Mouse (Mus musculus) heart, adult 9 months (tissue): ENCODE results near the gene Ttc9b.
"Not testable (repeated sequence)": the region's sequence is repeated elsewhere in the genome, so short reads cannot be mapped to it uniquely, and the experiment has no call there.

Experiments
- DNase-seq, 2 experiments: peaks; one replicate each; pipeline ENCODE4 v3.0.0; 2022; ENCODE audit warnings: low spot score in 2 of 2

Gene Ttc9b

DNA sequence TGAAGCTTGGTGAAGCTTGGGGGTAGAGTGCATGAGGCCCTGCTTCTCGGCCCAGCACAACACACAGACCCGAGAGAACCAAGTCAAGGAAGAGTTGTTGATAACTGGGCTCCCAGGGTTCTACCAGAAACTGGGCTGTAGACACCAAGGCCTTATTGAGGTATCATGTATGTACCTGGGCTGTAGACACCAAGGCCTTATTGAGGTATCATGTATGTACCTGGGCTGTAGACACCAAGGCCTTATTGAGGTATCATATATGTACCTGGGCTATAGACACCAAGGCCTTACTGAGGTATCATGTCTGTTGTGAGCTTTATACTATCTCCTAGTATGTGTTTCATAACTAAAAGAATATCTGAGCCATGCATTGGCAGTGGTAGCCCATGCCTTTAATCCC is 18.6 kb upstream of the Ttc9b start:
- DNase-seq, result not testable (repeated sequence)

DNA sequence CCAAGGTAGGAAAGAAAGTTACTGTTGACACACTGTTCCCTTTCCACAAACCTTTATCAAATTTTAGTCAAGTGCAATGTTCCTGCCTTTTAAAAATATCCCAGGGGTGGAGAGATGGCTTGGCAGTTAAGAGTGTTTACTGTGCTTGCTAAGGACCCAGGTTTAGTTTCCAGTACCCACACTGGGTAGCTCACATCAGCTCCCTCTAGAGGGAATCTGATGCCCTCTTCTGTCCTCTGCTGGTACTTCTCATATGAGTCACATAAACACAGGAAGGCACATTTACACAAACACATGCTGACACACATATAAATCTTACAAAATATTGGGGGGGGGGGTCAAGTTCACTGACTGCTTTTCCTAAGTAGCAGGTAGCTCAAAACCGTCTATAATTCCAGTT is 9.2 kb upstream of the Ttc9b start:
- no peak for DNase-seq

DNA sequence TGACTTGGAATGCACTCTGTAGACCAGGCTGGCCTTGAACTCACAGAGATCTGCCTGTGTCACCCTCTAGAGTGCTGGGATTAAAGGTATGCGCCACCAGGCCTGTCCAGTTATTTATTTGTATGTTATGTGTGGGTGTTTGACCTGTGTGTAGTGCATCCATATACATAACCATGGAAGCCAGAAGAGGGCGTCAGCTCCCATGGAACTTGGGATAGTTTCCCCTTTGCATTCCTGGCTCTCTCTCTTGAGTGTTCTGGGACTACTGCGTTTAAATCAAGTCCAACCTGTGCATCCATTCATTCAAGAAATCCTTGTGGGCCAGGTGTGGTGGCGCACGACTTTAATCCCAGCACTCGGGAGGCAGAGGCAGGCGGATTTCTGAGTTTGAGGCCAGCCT is 7.2 kb upstream of the Ttc9b start:
- no peak for DNase-seq

DNA sequence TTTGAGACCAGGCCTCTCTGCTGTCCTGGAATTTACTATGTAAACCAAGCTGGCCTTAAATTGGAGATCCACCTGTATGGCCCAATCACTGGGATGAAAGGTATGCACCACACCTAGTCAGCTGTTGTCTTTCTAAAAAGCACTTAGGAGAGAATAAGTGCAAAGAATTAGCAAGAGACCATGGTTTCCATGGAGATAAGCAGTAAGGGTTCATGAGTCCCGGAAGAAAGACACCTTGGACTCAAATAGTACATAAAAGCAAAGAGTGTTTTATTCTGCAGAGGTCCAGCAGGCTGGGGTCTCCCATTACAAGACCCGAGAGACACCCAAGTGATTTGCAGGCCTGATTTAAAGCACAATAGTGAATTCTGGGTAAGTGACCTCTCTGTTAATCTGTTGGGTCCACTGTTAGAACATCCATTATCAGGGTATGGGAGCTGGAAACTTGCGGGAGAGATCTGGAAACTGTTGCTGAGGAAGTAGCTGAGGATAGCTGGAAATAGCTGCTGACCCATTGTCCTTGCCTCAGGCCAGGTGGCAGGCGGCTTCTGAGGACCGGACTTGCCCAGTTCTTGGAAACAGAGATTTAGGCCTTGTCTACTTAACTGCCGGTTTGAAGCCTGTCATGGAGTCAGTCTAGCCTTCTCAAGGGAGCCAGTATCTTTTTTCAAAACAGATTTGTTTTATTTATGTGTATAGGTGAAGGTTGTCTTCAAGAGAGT is 6.3 kb upstream of the Ttc9b start:
- DNase-seq, result no peak

DNA sequence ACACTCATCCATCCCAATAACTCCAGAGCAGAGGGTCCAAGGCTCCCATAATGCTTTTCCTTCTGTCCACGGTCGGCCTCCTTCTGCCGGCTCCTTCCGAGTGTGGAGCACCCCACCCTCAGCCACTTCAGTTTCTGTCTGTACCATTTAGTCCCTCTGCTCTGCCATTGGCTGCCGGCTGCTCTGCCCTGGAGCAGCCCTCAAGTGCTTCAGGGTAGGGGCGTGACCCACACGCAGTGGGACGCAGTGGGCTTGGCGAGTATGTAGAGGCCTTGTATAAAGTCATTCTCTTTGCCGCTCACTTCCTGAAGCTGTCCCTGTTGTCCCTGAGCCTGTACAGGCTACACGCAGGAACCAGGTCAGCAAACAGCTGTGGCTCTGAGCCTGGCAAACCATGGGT is 4.0 kb upstream of the Ttc9b start:
- DNase-seq, result no peak

DNA sequence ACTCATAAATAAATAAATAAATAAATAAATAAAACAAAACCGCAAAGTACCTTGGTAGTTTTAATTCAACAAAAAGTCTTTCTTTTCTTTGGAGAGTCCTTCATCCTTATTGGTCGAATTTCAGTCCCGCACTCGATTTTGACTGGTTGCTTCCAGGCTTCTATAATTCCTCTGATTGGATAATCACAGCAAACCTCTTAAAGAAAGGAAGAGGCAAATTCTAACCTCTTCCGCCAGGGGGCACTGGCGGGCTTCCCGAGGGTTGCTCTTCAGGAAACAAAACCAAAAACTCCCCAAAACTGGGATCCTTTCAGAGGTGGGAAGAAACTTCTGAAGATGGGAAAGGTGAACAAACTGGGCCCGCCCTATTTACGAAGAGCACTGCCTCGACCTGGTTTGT is 2.8 kb upstream of the Ttc9b start:
- peak; percentile 41 to 62 for DNase-seq

DNA sequence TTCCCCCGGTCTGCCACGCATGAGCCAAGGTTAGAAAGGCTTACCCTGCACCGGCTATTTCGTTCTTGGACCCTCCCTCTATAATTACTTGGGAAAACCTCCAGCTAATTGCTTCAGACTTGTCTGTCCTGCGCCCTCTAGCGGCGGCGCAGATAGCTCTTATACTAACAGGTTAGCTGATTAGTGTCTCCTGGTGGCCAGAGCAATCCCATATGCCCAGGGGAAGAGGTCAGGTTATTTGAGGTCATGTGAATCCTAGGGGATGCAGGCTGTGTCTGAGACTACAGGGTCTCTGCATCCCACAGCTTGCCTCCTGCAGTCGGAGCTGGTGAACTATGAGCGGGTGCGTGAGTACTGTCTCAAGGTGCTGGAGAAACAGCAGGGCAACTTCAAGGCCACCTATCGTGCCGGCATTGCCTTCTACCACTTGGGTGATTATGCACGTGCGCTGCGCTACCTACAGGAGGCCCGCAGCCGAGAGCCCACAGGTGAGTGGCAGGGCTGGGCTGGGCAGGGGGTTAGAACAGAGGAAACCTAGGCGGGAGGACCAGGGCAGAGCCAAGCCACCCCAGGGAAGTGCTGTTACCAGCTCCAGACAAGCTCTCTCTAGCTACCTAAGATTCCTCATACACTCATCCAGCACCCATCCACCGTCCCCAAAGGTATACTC is 1.0 kb downstream of the Ttc9b start:
- no peak for DNase-seq

DNA sequence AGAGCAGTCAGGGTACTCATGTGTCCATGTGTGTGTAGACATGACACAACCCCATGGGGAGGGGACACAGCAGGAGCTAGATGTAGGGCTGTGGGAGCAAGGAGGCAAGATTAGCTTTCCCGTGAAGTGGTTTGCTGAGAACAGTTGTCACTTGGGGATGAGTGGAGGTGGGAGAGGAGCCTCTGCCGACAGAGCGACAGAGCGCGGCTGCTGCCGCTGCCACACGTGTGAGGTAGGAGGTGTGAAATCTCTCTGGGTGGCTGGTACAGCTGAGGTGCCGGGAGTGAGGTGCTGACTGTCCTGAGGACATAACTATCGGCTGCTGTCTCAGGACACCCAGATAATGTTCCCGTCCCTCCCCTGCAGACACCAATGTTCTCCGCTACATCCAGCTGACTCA is 1.8 kb downstream of the Ttc9b start:
- no peak for DNase-seq

DNA sequence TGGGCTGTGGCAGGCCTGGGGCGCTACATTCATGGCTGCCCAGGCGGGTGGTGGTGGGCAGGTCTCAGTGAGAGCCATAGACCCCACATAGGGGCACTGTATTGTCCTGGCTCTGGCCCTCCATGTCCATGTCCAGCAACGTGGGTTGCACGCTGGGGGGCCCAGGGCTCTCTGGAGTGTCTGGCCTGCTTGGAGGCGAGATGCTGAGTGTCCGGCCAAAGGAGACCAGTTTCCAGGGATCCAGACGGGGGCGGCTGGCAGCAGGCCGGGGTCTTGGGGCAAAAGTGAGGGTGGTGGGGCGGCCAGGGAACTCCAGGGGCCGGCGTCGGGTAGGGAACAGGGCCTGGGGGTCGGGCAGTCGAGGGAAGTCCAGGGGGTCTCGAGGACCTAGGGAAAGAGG is 2.9 kb downstream of the Ttc9b start:
- DNase-seq, result no peak

DNA sequence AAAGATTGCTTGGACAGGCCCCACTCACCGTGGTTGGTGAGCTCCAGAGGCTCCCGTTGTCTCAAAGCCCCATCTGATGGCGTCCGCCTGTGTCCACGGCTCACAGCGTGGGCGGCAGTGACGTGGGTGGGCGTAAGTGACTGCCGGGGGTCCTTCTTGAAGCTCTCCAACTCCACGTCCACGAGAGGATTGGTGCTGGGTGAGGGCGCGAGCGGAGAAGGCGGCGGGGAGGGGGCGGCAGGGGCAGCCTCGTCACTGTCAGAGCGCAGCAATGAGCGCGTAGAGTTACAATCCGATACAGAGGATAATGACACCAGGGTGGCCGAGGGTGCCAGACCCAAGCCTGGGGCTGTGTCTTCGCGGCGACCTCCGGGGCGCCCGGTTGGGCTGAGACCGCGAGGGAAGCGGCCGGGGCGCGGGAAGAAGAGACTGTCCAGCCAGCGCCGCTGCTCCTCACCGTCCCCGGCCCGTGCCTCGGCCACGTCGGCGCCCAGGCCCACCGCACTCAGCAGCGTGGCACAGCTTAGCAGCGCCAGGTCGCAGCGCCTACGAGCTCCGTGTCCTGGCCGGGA is 4.2 kb downstream of the Ttc9b start:
- DNase-seq, result no peak

DNA sequence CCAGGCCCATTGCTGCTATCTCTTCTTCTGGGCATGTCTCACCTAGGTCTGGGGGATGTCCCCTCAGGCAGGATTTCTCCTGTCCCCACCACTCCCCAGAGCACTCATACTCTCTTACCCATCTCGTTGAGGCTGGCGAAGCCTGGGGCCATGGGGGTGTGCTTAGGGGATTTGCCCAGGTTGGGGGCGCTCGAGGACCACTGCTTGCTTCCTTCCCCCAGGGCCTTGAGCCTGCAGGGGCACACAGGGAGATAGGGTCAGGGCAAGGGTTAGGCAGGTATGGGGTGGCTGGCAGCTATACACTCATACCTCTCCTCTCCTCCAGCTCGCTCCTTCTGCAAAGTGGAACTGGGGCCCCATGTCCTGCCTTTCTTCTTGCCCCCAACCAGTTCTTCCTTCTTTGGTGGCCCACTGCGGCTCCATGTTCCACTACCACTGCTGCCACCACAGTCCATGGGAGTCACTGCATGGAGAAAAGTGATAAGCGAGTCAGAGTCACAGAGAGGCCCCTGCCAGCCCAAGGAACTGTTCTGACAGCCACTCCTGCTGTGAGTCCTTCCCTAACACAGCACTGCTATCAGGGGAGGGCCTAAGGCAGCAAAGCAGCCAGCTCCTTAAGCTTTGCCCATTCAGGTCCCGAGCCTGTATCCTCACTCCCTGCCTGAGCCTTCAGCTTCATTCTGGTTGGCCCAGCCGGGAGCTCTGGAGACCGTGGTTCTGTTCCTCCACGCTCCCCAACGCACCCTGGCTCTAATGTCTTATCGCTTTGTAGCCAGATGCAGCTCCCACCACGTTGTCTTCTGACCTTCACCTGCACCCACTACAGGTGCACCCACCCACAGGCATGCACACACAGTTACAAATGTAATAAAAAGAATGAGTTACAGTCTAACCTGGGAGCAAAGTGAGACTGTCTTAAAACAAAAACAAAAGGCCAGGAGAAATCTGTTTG is 5.3 kb downstream of the Ttc9b start:
- no peak for DNase-seq

DNA sequence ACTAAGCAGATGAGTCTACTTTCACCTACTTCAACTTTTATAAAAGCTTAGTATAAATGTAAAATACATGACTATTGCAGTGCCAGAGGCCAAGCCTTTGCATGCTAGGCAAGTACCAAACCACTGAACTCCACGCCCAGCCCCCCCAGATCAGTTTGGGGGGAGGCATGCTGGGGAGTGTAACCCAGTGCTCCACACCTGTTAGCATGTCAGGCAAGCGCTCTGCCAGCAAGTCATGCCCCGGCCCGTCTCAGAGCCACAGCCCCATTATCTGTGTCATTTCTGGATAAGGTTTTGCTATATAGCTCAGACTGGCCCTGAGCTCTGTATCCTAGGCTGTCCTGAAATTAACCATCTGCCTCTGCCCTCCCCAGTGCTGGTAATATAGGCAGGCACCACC is 8.3 kb downstream of the Ttc9b start:
- DNase-seq, result no peak

DNA sequence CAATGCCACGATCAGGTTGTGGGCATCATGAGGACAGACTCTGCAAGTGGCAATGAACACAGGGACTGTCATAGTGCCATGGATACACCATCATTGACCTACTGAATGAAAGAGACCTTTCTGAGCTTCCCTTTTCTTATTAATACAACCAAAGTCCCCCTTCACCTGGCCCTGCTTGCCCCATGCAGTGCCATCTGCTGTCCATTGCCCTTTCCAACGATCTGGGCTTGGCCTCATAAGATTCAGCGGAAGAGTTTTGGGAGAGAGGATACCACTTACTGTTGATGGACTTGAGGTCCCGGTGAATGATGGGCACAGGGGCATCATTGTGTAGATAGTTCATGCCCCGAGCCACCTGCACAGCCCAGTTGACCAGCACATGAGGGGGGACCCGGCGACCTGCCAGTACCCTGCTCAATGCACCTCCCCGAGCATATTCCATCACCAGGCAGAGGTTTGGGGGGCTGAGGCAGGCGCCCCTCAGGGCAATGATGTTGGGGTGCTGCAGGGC is 19.4 kb downstream of the Ttc9b start:
- no peak for DNase-seq

DNA sequence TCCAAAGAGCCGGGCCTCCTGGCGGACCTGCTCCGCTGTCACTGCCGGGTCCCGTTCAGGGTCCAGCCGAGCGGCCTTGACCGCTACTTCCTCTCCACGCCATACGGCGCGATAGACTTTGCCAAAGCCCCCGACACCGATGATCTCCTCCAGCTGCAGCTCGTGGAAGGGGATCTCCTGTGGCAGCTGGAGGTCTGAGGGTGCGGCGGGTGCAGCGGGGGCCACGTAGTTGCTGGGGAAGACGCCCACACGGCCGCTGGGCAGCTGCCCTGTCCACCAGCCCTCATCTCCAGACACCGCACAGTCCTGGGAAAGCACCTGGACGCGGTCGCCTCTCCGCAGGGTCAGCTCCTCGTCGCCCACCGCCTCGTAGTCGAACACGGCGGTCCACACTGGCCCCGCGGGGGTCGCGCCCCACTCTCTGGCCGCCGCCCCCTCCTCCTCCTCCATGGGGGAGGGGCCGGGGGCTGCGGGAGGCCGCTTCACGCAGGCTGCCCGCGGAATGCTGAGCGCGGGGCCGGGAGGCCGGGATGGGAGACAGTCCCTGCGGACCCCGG is 19.9 kb downstream of the Ttc9b start:
- DNase-seq, result peak in 1 of 2 experiments; percentile 16

DNA sequence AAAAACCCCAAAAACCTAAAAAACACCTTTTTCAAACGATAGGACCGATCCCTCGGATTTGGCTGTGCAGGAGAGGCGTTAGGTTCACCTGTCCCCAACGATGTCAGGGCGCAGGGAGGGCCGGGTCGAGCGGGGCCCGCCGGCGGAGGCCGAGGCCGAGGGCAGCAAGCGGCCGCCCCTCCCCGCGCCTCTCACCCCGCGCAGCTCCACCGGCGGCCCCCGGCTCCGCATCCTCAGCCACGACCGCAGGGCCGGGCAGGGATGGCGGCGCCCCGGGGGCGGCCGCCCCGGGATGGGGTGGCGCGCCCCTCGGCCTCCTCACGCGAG is 20.4 kb downstream of the Ttc9b start:
- no peak for DNase-seq

DNA sequence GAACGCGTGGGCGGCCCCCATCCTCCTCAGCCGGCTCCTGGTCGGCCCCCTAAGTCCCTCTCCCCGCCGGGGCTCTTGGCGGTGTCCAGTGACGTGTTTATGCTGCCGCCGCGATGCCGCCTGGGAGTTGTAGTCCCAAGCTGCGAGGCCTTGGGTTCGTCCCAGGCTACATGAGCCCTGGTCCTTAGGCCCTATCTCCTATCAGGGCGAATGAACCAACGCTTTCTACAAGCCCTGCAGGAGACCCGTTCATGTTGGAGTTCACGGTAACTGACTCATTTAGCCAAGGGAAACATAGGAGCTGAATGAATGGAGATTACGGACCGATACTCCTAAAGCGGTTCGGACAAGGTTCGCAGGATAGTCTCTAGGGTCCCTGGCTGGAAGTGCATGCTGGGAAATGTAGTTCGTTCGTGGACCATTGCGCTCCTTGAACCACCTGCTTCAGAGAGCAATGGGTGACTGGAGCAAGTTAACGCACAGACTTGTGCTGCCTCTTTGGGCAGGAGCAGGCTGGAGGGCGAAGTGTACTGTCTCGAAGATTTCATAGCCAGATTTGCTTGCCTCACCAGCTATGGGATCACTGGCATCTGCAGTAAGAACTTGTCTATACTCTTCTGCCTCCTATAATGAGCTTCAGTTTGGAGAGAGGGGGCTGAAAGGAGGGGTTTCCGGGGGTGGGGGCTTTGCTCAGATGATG is 21.0 kb downstream of the Ttc9b start, which contains the start of gene Map3k10:
Gene Map3k10, minus strand, starts transcription at position 77 of the 700 bp plus-strand sequence.
- DNase-seq, result peak; percentile 90 to 94

DNA sequence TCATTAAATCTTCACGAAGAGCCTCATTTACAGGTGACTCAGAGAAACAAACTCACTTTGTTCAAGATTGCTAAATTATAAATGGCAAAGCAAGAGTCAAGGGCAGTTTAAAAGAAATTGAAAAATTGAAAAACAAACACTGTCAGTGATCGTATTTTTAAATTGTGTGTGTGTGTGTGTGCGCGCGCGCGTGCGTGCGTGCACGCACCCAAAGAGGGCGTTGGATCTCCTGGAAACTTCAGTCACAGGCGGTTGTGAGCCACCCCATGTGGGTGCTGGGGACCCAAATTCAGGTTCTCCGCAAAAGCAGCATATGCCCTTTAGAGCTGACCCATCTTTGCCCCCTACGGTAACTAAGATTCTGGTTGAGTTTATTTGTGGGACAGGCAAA is 21.5 kb downstream of the Ttc9b start:
- no peak for DNase-seq

DNA sequence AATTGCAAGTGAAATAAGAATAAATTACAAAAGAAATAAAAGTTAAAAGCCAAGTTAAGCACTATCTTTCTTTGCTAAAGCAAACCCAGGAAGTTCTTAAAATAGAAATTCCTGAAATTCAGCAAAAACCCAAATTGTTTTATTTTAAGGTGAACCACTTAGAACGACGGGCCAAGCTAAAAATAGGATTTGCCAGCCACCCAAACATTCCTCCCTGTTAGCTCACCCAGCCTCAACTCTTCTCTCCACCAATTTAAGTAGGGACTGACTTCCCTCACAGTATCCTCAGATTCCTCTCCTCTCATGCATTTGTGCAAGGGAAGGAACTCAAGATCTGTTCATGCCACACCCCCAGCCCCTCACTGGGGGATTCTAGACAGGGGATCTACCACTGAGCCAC is 29.5 kb downstream of the Ttc9b start:
- DNase-seq, result no peak

DNA sequence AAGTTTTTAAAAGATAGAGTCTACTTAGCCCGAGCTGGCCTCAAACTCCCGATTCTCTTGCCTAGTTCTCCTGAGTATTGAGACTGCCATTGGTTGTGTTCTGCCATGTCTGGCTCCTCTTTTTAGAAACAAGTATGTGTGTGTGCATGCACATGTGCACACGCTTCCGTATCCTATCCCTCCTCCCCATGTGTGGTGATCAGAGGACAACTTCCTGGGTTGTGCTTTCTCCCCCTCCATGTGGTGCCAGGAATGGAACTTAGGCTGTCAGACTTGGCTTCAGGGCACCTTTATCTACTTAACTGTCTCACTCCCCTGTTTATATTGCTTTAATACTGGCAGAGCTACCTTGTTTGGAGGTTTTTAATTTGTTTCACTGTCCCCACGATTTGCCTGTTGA is 31.5 kb downstream of the Ttc9b start:
- no peak for DNase-seq

DNA sequence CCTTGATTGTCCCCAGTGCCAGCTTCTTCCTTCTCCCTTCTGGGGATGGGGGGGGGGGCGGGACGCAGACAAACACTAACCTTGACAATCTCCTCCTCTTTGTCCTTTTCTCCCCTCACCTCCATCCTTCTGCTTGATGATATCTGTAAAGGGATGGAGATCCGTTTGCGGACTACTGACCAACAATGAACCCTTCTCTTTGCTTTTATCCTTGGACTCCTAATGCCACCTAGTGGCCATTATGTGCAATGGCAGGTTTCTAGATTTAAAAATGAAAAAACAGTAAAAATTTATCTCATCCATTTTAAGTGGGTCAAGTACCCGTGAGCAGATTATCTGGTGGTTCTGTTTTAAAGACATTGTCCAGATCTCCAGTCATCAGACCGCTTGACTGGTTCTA is 32.0 kb downstream of the Ttc9b start:
- DNase-seq, result peak in 1 of 2 experiments; percentile 20

DNA sequence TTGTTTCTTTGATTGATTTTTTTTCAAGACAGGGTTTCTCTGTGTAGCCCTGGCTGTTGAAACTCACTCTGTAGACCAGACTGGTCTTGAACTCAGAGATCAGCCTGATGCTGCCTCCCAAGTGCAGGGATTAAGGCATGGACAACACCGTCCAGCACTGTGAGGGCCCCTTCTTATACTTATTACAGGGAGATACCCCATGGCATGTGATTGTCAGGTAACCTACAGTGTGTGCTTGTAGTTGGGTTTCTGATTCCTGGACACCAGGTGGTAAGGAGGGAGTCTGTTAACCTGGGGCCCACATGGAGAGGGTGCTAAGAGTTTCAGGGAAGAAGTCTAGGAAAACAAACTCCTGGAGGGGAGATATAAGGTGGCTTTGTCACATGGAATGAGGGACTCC is 33.3 kb downstream of the Ttc9b start:
- DNase-seq, result no peak
